Mouse (Mus musculus) thymus, adult 2 months (tissue): Measurements from ENCODE around the gene 1110032A03Rik.

Experiments used
- CTCF ChIP-seq: fragments of 200-500 bp; IDR thresholded peaks from 2 replicates; pipeline ENCODE4 v1.5.1; 2012; ENCODE audit warnings: mild to moderate bottlenecking, control low read depth, low read length, moderate library complexity, borderline replicate concordance; ENCODE audit not compliant: control insufficient read depth, poor library complexity, insufficient read depth; ENCODE audit errors: extremely low read depth
- POLR2A ChIP-seq: fragments of 200-500 bp; IDR thresholded peaks from 2 replicates; pipeline ENCODE4 v1.6.1; 2012; ENCODE audit warnings: mild to moderate bottlenecking, low read length, control low read depth, moderate library complexity; ENCODE audit not compliant: control insufficient read depth, poor library complexity, insufficient read depth; ENCODE audit errors: extremely low read depth

DNA sequence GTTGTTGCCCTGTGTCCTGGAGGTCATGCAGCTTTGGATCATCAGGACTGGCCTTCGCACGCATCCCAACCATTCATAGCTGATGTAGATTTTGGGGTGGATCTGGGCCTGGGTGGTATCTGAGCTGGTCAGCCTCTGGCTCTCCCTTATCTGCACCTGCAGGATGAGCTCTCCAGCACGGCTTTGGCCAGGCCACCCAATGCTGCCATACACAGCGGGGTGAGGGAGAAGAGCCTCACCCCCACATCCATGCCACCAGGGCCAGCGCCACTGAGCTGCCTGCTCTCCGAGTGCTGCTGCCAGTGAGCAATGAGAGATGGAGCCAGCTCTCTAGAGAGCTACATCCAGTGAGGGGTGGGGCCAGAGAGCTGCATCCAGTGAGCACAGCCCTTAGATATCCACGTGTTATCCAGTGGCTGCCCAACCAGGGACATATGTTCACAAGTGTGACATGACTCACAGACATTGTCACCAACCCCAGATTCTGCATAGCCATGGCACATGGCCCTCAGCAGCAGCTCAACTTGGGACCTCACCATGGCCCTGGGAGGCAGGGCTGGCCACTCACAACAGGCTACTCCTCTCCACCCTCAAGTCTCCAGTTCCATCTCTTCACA is 27.8 kb upstream of the 1110032A03Rik start:
- TF ChIP-seq POLR2A (no peak), CTCF (no peak)
